Mouse (Mus musculus): ENCODE measurements around the gene Gm49510. TPM values are rescaled to one million over a fixed set of nuclear protein-coding genes. Genes with fewer than 3 reads are reported as not detected.
"Not testable (repeated sequence)": the region's sequence is repeated elsewhere in the genome, so short reads cannot be mapped to it uniquely, and the experiment has no call there.

Gm49510 gene
- polyA plus RNA-seq, 1 experiment = not detected

DNA sequence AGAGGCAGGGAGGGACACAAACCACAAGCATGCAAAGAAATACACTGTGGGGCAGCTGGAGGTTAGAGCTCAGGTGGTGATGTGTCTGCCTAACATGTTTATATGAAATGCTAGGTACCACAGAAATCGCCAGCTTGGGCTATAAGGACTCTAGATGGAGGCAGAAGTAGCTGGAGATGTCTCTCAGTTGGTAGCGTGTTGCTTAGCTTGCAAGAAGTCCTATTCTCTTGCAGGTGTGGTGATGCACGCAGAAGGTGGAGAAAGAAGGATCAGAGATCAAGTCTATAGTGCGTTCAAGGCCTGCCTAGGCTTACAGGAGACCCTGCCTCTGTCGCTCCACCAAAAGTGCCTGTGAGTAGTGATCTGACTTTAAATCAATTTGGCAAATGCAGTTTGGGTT, 23.9 kb upstream of the Gm49510 start:
- Histone ChIP-seq H3K4me1 (ENCODE audit: control insufficient read depth, insufficient read depth, low read length) (peaks cover 8% of the 10 kb centered on the region), H3K9me3 (replicated peaks; ENCODE audit: control insufficient read depth, insufficient read depth, low read length, poor library complexity, severe bottlenecking) (no peaks in the 10 kb centered on the region), H3K27ac (ENCODE audit: insufficient read depth, low read length) (peak overlapping the region; percentile 24), H3K4me3 (ENCODE audit: low read depth, low read length) (peak overlapping the region; percentile 31), H3K27me3 (ENCODE audit: control insufficient read depth, insufficient read depth, low read length, poor library complexity, severe bottlenecking) (no peaks in the 10 kb centered on the region), H3K36me3 (ENCODE audit: control insufficient read depth, insufficient read depth, low read length, poor library complexity, severe bottlenecking) (no peaks in the 10 kb centered on the region), H3K9ac (ENCODE audit: low read depth, poor library complexity, severe bottlenecking) (peak overlapping the region; percentile 82)
- TF ChIP-seq CTCF (IDR thresholded peaks at IDR 0.05; ENCODE audit: low read depth, low read length) (no peak), POLR2A (IDR thresholded peaks at IDR 0.05; ENCODE audit: insufficient read depth, low read length) (no peak), EP300 (IDR thresholded peaks at IDR 0.05; ENCODE audit: insufficient read depth, low read depth, low read length) (no peak)

DNA sequence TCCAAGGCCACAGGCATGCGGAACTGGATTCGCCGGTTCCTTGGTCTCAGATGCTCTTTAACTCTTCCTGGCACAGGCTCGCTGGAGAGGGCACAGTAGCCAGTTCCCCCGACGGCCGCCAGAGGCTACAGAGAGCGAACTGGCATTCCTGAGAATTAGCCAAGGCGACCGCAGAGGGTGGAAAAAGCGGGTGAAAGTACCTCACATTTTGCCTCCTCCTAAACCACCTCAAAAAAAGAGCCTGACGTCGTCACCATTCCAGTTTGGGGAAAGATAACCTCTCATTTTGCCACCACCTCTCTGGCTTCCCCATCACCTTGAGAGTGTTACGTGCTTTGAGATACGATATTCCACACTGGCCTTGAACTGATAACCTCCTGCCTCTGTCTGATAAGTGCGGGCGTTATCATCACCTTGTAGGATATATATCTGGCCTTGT, 23.2 kb upstream of the Gm49510 start:
- no peaks in the 10 kb centered on the region for H3K27me3 ChIP-seq (ENCODE audit: control insufficient read depth, insufficient read depth, low read length, poor library complexity, severe bottlenecking)
- H3K4me1 ChIP-seq (ENCODE audit: control insufficient read depth, insufficient read depth, low read length) = peaks cover 8% of the 10 kb centered on the region
- H3K27ac ChIP-seq (ENCODE audit: insufficient read depth, low read length) = peak overlapping the region; percentile 56
- H3K9ac ChIP-seq (ENCODE audit: low read depth, poor library complexity, severe bottlenecking) = peak overlapping the region; percentile 82
- peak overlapping the region; percentile 95 for H3K4me3 ChIP-seq (ENCODE audit: low read depth, low read length)
- H3K9me3 ChIP-seq (replicated peaks; ENCODE audit: control insufficient read depth, insufficient read depth, low read length, poor library complexity, severe bottlenecking) = no peaks in the 10 kb centered on the region
- H3K36me3 ChIP-seq (ENCODE audit: control insufficient read depth, insufficient read depth, low read length, poor library complexity, severe bottlenecking) = no peaks in the 10 kb centered on the region
- TF ChIP-seq EP300 (IDR thresholded peaks at IDR 0.05; ENCODE audit: insufficient read depth, low read depth, low read length) = no peak
- TF ChIP-seq CTCF (IDR thresholded peaks at IDR 0.05; ENCODE audit: low read depth, low read length) = peak; percentile 23

DNA sequence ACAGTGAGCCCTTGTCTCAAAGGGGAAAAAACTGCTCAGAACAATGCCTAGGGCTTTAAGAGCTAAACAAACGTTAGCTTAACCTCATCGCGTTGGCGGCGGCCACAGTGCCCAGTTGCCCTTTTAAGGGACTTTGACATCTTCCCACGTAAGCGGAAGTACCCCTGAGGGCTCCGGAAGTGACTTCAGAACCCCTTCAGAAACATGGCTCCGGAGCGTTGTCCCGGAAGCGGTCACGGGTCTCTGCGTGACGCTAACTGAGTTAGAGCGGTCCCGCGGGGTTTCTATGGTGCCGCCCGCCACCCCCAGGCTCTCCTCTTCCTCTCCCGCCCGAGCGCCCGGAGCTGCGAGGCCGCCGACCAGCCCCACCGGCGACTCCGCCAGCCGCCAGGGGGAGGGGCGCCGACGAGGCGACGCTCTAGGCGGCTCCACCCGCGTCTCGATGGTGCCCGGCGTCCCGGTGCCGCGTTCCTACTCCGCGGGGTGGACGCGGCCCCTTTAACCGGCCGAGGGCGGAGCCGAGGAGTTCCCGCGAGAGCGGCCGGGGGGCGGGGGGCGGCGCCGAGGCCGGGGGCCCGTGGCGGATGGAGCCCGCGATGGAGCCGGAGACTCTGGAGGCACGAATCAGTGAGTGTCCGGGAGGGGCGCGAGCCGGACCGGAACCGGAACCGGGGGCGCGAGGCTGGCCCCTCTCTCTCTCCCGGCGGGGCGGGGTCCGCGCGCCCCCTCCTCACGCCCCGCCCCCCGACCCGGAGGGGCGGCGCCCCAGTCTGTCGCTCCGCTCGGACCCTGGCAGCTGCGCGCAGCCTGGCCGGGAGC, 22.3 kb upstream of the Gm49510 start, which contains the start of gene Gga1:
Gene Gga1 (plus strand): TSS at position 200 of the 819 bp plus-strand sequence.
- H3K9ac ChIP-seq (ENCODE audit: low read depth, poor library complexity, severe bottlenecking) = peak within 1 kb of the TSS; percentile 82
- H3K4me1 ChIP-seq (ENCODE audit: control insufficient read depth, insufficient read depth, low read length) = peaks cover 8% of the 10 kb centered on the region
- H3K27ac ChIP-seq (ENCODE audit: insufficient read depth, low read length) = peak within 1 kb of the TSS; percentile 56
- TF ChIP-seq EP300 (IDR thresholded peaks at IDR 0.05; ENCODE audit: insufficient read depth, low read depth, low read length) (no peak), CTCF (IDR thresholded peaks at IDR 0.05; ENCODE audit: low read depth, low read length) (no peak), POLR2A (IDR thresholded peaks at IDR 0.05; ENCODE audit: insufficient read depth, low read length) (no peak)
- no peaks in the 10 kb centered on the region for H3K27me3 ChIP-seq (ENCODE audit: control insufficient read depth, insufficient read depth, low read length, poor library complexity, severe bottlenecking)
- no peaks in the 10 kb centered on the region for H3K36me3 ChIP-seq (ENCODE audit: control insufficient read depth, insufficient read depth, low read length, poor library complexity, severe bottlenecking)
- no peaks in the 10 kb centered on the region for H3K9me3 ChIP-seq (replicated peaks; ENCODE audit: control insufficient read depth, insufficient read depth, low read length, poor library complexity, severe bottlenecking)
- H3K4me3 ChIP-seq (ENCODE audit: low read depth, low read length) = peak within 1 kb of the TSS; percentile 95

DNA sequence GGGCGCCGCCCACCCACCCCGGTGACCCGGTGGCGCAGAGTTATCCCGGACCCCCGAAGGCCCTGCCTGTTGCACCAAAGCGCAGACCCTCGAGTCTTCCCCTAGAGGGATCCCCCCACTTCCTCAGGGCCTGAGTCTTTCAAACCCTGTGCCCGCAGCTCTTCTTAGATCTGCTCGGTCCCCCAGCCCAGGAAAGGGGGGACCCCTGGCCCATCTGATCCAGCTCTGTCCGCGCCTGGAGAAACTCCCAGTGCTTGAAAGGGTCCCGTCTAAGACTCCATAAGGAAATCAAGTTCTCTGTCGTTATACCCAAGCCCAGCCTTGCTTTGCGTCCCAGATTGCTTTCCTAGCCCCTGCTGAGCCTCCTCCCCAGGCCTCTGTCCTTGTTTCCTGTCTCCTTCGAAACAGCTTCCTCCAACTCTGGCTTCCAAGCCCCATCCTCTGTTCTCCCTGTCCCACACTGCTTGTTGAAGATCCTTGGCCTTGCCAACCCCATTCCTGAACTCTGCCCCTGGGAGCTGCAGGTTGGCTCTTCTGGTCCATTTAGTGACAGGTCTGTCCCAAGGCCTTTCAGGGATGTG, 21.6 kb upstream of the Gm49510 start:
- H3K9me3 ChIP-seq (replicated peaks; ENCODE audit: control insufficient read depth, insufficient read depth, low read length, poor library complexity, severe bottlenecking) = no peaks in the 10 kb centered on the region
- TF ChIP-seq POLR2A (IDR thresholded peaks at IDR 0.05; ENCODE audit: insufficient read depth, low read length) = no peak
- TF ChIP-seq EP300 (IDR thresholded peaks at IDR 0.05; ENCODE audit: insufficient read depth, low read depth, low read length) = no peak
- TF ChIP-seq CTCF (IDR thresholded peaks at IDR 0.05; ENCODE audit: low read depth, low read length) = no peak
- H3K4me1 ChIP-seq (ENCODE audit: control insufficient read depth, insufficient read depth, low read length) = peaks cover 8% of the 10 kb centered on the region
- H3K4me3 ChIP-seq (ENCODE audit: low read depth, low read length) = peak overlapping the region; percentile 95
- H3K27me3 ChIP-seq (ENCODE audit: control insufficient read depth, insufficient read depth, low read length, poor library complexity, severe bottlenecking) = no peaks in the 10 kb centered on the region
- H3K27ac ChIP-seq (ENCODE audit: insufficient read depth, low read length) = no peak overlapping the region
- 0 out of 2 replicates have a peak, but pooled peaks cover 1% of the 10 kb centered on the region for H3K36me3 ChIP-seq (ENCODE audit: control insufficient read depth, insufficient read depth, low read length, poor library complexity, severe bottlenecking)
- H3K9ac ChIP-seq (ENCODE audit: low read depth, poor library complexity, severe bottlenecking) = peak overlapping the region; percentile 82

DNA sequence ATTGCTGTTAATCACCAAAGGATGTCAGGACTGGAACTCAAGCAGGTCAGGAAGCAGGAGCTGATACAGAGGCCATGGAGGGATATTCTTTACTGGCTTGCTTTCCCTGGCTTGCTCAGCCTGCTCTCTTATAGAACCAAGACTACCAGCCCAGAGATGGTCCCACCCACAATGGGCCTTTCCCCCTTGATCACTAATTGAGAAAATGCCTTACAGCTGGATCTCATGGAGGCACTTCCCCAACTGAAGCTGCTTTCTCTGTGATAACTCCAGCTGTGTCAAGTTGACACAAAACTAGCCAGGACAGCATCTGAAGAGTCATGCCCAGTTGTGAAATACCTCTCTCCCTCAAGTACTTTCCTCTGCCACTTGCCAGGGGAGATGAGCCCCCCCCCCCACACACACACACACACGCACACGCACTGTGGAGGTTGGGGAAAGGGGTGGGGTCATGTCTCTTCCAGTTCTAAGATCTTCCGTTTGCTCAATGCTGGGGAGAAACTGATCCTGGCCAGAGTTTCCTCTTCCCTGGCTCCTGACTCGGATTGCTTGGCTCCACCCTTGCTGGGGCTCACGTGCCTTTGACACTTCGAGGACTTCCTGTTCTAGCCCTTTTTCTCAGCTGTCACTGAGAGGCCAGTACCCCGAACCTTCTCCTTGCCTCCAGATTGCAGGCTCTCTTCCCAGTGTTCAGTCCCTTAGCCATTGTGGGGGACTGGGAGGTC, 20.5 kb upstream of the Gm49510 start:
- H3K4me1 ChIP-seq (ENCODE audit: control insufficient read depth, insufficient read depth, low read length); H3K9ac ChIP-seq (ENCODE audit: low read depth, poor library complexity, severe bottlenecking); H3K36me3 ChIP-seq (ENCODE audit: control insufficient read depth, insufficient read depth, low read length, poor library complexity, severe bottlenecking); H3K4me3 ChIP-seq (ENCODE audit: low read depth, low read length); H3K27me3 ChIP-seq (ENCODE audit: control insufficient read depth, insufficient read depth, low read length, poor library complexity, severe bottlenecking); H3K27ac ChIP-seq (ENCODE audit: insufficient read depth, low read length); H3K9me3 ChIP-seq (replicated peaks; ENCODE audit: control insufficient read depth, insufficient read depth, low read length, poor library complexity, severe bottlenecking): not testable (repeated sequence)

DNA sequence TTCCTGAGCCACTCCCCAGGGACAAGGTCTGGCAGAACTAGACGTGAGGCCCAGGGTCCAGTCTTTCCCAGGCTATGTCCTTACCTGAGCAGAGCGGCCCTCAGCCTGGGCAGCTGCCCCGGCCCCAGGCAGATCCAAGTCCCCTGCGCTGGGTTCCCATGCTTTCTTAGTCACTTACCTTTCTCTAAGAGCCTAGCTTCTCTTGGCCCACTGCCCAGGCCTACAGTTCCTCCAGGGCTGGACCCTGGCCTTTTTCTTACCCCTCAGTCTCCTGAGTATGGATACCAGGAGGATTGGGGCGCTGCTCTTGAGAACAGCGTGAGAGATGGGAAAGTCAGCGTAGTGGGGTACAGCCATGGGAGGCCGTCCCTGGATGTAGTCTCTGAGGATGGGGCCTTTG, 19.0 kb upstream of the Gm49510 start:
- no peaks in the 10 kb centered on the region for H3K9me3 ChIP-seq (replicated peaks; ENCODE audit: control insufficient read depth, insufficient read depth, low read length, poor library complexity, severe bottlenecking)
- H3K27me3 ChIP-seq (ENCODE audit: control insufficient read depth, insufficient read depth, low read length, poor library complexity, severe bottlenecking) = no peaks in the 10 kb centered on the region
- peaks cover 12% of the 10 kb centered on the region for H3K36me3 ChIP-seq (ENCODE audit: control insufficient read depth, insufficient read depth, low read length, poor library complexity, severe bottlenecking)
- H3K4me3 ChIP-seq (ENCODE audit: low read depth, low read length) = no peak overlapping the region
- no peak overlapping the region for H3K9ac ChIP-seq (ENCODE audit: low read depth, poor library complexity, severe bottlenecking)
- no peak overlapping the region for H3K27ac ChIP-seq (ENCODE audit: insufficient read depth, low read length)
- H3K4me1 ChIP-seq (ENCODE audit: control insufficient read depth, insufficient read depth, low read length) = no peaks in the 10 kb centered on the region
- TF ChIP-seq POLR2A (IDR thresholded peaks at IDR 0.05; ENCODE audit: insufficient read depth, low read length) = no peak
- no peak for TF ChIP-seq EP300 (IDR thresholded peaks at IDR 0.05; ENCODE audit: insufficient read depth, low read depth, low read length)
- no peak for TF ChIP-seq CTCF (IDR thresholded peaks at IDR 0.05; ENCODE audit: low read depth, low read length)

All from ES-Bruce4 (cell line).